Mouse (Mus musculus): ENCODE data around the gene Hs1bp3.

The Hs1bp3 gene

GRCm38 (mm10) chr12:8301841-8302431 lies 11.3 kb upstream of the Hs1bp3 start, which contains the start of gene Gdf7:
Gene Gdf7, minus strand, starts transcription at chr12:8301954.
- no peak for DNase-seq (ENCODE audit: low spot score in 2 of 2)

GRCm38 (mm10) chr12:8305258-8305657 lies 8.0 kb upstream of the Hs1bp3 start:
- no peak for DNase-seq (ENCODE audit: low spot score in 2 of 2)

GRCm38 (mm10) chr12:8306432-8306831 lies 6.8 kb upstream of the Hs1bp3 start:
- peak in 1 of 2 experiments; percentile 54 for DNase-seq (ENCODE audit: low spot score in 2 of 2)

GRCm38 (mm10) chr12:8306910-8307309 lies 6.3 kb upstream of the Hs1bp3 start:
- DNase-seq (ENCODE audit: low spot score in 2 of 2), result no peak

- no peak for DNase-seq (ENCODE audit: low spot score in 2 of 2)
Measured at GRCm38 (mm10) chr12:8310992-8311391, 2.2 kb upstream of the Hs1bp3 start.

GRCm38 (mm10) chr12:8312266-8312665 lies 966 bp upstream of the Hs1bp3 start:
- DNase-seq (ENCODE audit: low spot score in 2 of 2), result no peak

GRCm38 (mm10) chr12:8313773-8314172 lies 541 bp downstream of the Hs1bp3 start:
- DNase-seq (ENCODE audit: low spot score in 2 of 2), result no peak

GRCm38 (mm10) chr12:8316541-8316940 lies 3.3 kb downstream of the Hs1bp3 start:
- no peak for DNase-seq (ENCODE audit: low spot score in 2 of 2)

GRCm38 (mm10) chr12:8320084-8320713 lies 7.0 kb downstream of the Hs1bp3 start:
- peak; percentile 58 to 70 for DNase-seq (ENCODE audit: low spot score in 2 of 2)

- no peak for DNase-seq (ENCODE audit: low spot score in 2 of 2)
Measured at GRCm38 (mm10) chr12:8321506-8321905, 8.3 kb downstream of the Hs1bp3 start.

- no peak for DNase-seq (ENCODE audit: low spot score in 2 of 2)
Measured at GRCm38 (mm10) chr12:8324086-8324485, 10.9 kb downstream of the Hs1bp3 start.

GRCm38 (mm10) chr12:8325245-8325942 lies 12.2 kb downstream of the Hs1bp3 start:
- DNase-seq (ENCODE audit: low spot score in 2 of 2), result no peak

- no peak for DNase-seq (ENCODE audit: low spot score in 2 of 2)
Measured at GRCm38 (mm10) chr12:8325943-8326522, 12.8 kb downstream of the Hs1bp3 start.

GRCm38 (mm10) chr12:8326825-8327674 lies 13.8 kb downstream of the Hs1bp3 start:
- DNase-seq (ENCODE audit: low spot score in 2 of 2), result peak; percentile 88 to 90

GRCm38 (mm10) chr12:8327675-8328053 lies 14.4 kb downstream of the Hs1bp3 start:
- DNase-seq (ENCODE audit: low spot score in 2 of 2), result no peak

- DNase-seq (ENCODE audit: low spot score in 2 of 2), result no peak
Measured at GRCm38 (mm10) chr12:8329236-8329635, 16.0 kb downstream of the Hs1bp3 start.

- peak in 1 of 2 experiments; percentile 64 for DNase-seq (ENCODE audit: low spot score in 2 of 2)
Measured at GRCm38 (mm10) chr12:8331489-8332173, 18.4 kb downstream of the Hs1bp3 start.

GRCm38 (mm10) chr12:8332174-8332542 lies 18.9 kb downstream of the Hs1bp3 start:
- DNase-seq (ENCODE audit: low spot score in 2 of 2), result no peak

- no peak for DNase-seq (ENCODE audit: low spot score in 2 of 2)
Measured at GRCm38 (mm10) chr12:8333617-8334016, 20.4 kb downstream of the Hs1bp3 start.

- DNase-seq (ENCODE audit: low spot score in 2 of 2), result no peak
Measured at GRCm38 (mm10) chr12:8334261-8334660, 21.0 kb downstream of the Hs1bp3 start.

- DNase-seq (ENCODE audit: low spot score in 2 of 2), result no peak
Measured at GRCm38 (mm10) chr12:8335503-8335902, 22.3 kb downstream of the Hs1bp3 start.
